Comparison of ENCODE assay signal across 8 mouse cellular contexts in genomic region chr19:10895016-10895528, GRCm38 (mm10). TPM values are rescaled to one million over a fixed set of nuclear protein-coding genes. Genes with fewer than 3 reads are reported as not detected.
DNase-seq lines count a peak whose midpoint lies in the region; ATAC-seq and TF ChIP-seq lines count a peak whose summit lies in the region.

Gene Prpf19 (plus strand): TSS chr19:10895231.

- H3K4me3 ChIP-seq in hindbrain, embryonic 10.5 days: peak within 1 kb of the TSS; percentile 79
- peak within 1 kb of the TSS; percentile 69 for H3K4me3 ChIP-seq in lung, postnatal 0 days (ENCODE audit: low read depth, low read length)

- peak; percentile 95 for ATAC-seq in frontal cortex, adult (ENCODE audit: low TSS enrichment)
- ATAC-seq in lung, postnatal 0 days: peak; percentile 98

- peak; percentile 98 for DNase-seq in MEL-GATA-1-ER (ENCODE audit: extremely low read depth, low read depth)
- DNase-seq in cerebellum, adult 8-10 months: peak; percentile 98
- peak; percentile 99 for DNase-seq in hindbrain, embryonic 10.5 days (ENCODE audit: low spot score)
- peak; percentile 97 for DNase-seq in layer of hippocampus, adult 9-11 months
- DNase-seq in lung, postnatal 0 days (ENCODE audit: low spot score): peak; percentile 98
- peak; percentile 93 for DNase-seq in ovary, postnatal 14 days (ENCODE audit: low spot score)
- peak; percentile 98 for DNase-seq in thymus, postnatal 14 days

- H3K9me3 ChIP-seq in hindbrain, embryonic 10.5 days: no peaks in the 10 kb centered on the region
- H3K9me3 ChIP-seq in lung, postnatal 0 days (ENCODE audit: low read length): no peaks in the 10 kb centered on the region

- peaks cover 33% of the 10 kb centered on the region for H3K36me3 ChIP-seq in hindbrain, embryonic 10.5 days
- peaks cover 16% of the 10 kb centered on the region; the same call in 1 of the 2 replicates for H3K36me3 ChIP-seq in lung, postnatal 0 days (ENCODE audit: insufficient read depth, low read length)

- peak within 1 kb of the TSS; percentile 93 for H3K27ac ChIP-seq in hindbrain, embryonic 10.5 days
- H3K27ac ChIP-seq in lung, postnatal 0 days (ENCODE audit: low read length): peak within 1 kb of the TSS; percentile 76

- peaks cover 21% of the 10 kb centered on the region for H3K4me1 ChIP-seq in hindbrain, embryonic 10.5 days (replicated peaks)
- no peaks in the 10 kb centered on the region; the same call in 1 of the 2 replicates for H3K4me1 ChIP-seq in lung, postnatal 0 days (ENCODE audit: insufficient read depth, low read depth, low read length)

- peak within 1 kb of the TSS; percentile 69 for H3K9ac ChIP-seq in lung, postnatal 0 days (replicated peaks; ENCODE audit: low read depth)

- peak within 1 kb of the TSS; percentile 81 for H3K4me2 ChIP-seq in lung, postnatal 0 days (replicated peaks; ENCODE audit: low read depth, low read length)

- peak; percentile 44 for TF ChIP-seq CTCF in lung, postnatal 0 days (IDR thresholded peaks at IDR 0.05)

- TF ChIP-seq EP300 in lung, postnatal 0 days (IDR thresholded peaks at IDR 0.05): peak; percentile 54; the same call in 1 of the 2 replicates

- H3K27me3 ChIP-seq in hindbrain, embryonic 10.5 days (ENCODE audit: insufficient read depth, poor library complexity, severe bottlenecking): no peaks in the 10 kb centered on the region
- no peaks in the 10 kb centered on the region for H3K27me3 ChIP-seq in lung, postnatal 0 days (replicated peaks; ENCODE audit: insufficient read depth, low read length)

- 0% methylated on average over 43 of the region's 43 CpGs for WGBS in hindbrain, embryonic 10.5 days
- WGBS in lung, postnatal 0 days: under 1% methylated on average over 43 of the region's 43 CpGs

RNA-seq across cellular contexts. Expression of gene Prpf19, which starts in this region (rescaled TPM):
- 35.9 and 43.5 TPM in 2 replicates for polyA plus RNA-seq in hindbrain, embryonic 10.5 days (2016; fragmentation: Nextera tagmentation; extraction: Ambion mirVana)
- 18.8 and 22.4 TPM in 2 replicates for polyA plus RNA-seq in lung, postnatal 0 days (2015; fragmentation: Nextera tagmentation; extraction: Ambion mirVana)

Comparison
In these comparisons a context has a peak if more than half of its experiments do, and no peak if none do; other contexts are left out.
1. Peak in every context shown above with its lines: DNase-seq, ATAC-seq, H3K4me3 ChIP-seq and H3K27ac ChIP-seq.